Mouse (Mus musculus) cerebellum, postnatal 14 days (tissue): ENCODE measurements around the gene Sergef.
A peak's percentile ranks its signal among the peaks of the same experiment; 100 is the strongest.

Source experiments
- DNase-seq, 2 experiments: peaks; one replicate each; pipeline ENCODE4 v3.0.0; 2021; ENCODE audit warnings: mixed read lengths in 2 of 2

Gene Sergef

DNA sequence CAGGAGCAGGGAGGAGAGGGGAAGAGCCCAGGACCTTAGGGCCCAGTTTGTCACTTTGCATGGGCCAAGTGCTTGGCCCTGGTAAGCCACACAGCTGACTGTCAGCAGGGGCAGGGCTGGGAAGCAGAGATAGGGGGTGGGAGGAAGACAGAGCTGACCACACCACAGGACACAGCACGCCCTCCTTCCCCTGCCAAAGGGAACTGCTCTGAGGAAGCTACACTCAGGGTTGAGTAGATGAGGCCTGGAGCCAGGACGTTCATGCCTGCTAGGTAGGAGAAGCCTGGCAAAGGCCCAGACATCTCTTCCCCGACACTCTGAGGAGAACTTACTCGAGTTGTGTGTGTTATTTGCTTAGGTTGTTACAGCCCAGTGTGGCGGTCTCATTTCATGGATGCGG, 193.7 kb downstream of the Sergef start:
- DNase-seq, result peak; percentile 86 to 88

- no peak for DNase-seq
Measured at GRCm38 (mm10) chr7:46443163-46443562, 196.4 kb downstream of the Sergef start.

GRCm38 (mm10) chr7:46438537-46439141, 201.0 kb downstream of the Sergef start:
- no peak for DNase-seq

DNA sequence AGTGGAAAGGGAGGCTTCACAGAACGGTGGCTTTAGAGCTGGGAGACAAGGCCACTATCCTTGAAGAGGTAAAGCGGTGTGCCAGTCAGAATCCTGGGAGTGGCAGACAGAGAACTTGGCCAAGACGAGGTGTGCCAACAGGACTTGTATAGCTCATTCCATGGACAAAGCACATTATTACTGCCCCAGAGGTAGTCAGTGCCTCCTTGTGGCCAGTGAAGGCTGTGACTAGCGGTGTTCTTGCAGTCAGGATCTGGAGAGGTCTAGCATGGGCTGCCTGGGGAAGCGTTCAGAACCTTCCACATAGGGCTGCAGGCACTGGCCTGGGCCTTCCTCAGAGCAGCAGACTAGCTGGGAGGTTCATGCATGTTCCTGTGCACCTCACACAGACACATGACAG, 203.8 kb downstream of the Sergef start:
- no peak for DNase-seq

- no peak for DNase-seq
Measured at GRCm38 (mm10) chr7:46433874-46434273, 205.7 kb downstream of the Sergef start.

- no peak for DNase-seq
Measured at GRCm38 (mm10) chr7:46425012-46425411, 214.6 kb downstream of the Sergef start.

DNA sequence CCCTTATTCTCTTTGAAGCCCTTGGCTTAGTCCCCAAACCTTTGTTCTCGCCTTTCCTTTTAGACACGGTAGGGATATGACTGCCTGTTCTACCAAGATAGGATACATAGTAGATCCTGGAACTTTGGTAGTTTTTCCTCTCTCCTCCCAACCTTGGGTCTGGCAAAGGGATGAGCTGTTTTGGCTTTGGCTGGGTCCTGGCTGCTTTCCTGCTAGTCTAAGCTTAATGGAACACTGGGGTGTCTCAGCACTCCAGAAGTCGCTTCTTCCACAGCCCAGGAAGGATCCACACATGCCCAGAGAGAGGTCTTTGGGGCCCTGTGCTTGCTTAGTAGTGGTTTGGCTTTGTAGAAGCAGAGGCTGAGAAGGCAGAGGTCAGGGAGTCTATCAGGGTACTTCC, 215.7 kb downstream of the Sergef start:
- peak; percentile 55 to 64 for DNase-seq

DNA sequence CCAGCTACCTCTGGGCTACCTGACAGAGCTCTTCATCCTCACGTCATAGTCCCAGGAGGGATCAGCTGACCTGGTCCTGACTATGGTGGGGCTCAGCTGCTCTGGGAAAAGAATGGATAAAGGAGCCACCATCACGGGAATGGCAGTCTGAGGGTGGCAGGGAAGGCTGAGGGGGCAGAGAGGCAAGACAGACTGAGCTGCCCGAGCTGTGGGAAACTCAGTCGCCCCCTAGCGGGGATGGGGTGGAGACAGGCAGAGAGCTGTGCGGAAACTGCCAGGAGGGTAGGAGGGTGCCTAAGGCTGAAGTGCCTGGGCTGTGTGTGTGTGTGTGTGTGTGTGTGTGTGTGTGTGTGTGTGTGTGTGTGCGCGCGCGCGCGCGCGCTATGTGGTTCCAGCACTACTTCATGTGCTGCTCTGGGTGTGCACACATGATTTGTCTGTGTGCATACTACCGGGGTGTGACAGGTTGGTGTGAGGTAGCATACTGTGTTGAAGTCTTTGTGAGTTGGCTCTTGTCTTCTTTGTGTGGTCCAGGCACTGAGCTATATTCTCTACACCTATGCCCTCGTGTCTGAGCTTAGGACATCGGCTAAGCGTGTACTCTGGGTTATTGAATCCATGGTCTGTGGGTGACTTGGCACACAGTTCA, 216.7 kb downstream of the Sergef start:
- peak; percentile 85 to 86 for DNase-seq

DNA sequence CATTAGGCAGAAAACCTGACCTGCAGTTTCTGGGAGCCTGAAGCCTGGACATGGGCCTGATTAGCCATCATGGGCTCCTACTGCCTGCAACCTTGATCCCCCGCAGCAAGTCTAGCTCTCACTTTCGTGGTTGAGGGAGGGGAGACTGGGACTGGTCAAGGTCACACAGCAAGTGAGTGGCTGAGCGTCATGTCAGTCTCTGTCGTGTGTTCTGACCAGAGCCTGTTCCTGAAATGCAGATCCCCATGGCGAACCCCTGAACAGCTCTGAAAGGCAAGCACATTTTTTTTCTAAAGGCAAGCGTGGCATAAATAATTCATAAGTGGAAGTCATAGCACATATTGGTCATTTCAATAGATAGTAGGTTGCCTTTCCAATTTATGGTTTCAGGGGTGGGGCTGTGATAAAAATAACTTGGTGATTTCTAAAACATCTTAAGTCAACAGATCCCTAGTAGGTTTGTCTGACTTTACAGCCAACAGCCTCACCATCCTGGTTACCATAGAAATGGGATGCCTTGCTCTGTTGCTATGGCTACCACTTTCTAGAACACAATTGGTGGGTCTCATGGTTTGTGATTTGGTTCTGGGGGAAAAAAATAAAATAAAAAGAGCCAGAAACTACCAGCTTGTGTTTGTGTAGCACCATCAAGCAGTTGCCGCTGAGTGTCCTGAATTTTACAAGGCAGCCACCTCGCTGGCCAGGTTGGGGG, 217.4 kb downstream of the Sergef start:
- no peak for DNase-seq

DNA sequence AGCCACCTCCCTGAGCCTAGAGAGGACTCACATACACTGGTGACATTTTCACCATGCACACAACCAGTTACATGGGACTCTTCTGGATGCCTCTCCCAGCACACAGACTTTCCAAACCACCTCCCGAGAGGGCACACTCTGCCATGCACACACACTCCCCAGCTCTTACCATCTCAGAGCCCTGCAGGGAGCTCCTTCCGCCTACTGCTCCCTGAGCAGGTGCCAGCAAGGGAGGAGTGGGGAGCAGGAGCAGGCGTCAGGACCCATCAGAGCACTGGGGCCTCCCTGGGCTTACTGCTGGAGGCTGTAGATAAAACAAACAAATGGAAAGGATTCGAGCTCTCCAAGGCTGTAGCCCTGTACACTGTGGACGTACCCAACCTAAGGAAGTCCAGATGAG, 218.1 kb downstream of the Sergef start:
- DNase-seq, result no peak

DNA sequence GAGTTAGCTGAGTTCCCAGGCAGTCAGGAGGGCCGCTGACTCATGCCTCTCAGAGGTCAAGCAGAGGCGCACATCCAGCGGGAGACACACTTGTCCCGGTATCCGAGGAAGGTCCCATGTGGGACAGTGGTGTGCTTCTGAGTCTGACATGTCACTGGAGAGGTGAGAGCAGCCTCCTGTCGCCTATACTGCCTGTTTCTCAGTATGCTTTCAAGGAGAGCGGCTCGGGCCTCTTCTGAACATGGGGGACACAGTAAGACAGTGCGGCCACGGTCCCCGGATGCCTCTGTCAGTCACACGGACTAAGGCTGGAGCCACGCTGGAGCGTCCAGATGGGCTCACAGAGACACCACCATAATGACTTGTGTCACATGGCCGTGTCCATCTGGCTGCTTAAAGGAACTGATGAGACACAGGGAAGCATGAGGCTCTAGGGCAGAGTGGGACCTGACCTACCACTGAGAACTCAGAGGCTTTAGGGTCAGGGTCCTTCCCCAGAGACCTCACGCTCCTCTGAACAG, 221.4 kb downstream of the Sergef start:
- DNase-seq, result peak; percentile 59 to 61

DNA sequence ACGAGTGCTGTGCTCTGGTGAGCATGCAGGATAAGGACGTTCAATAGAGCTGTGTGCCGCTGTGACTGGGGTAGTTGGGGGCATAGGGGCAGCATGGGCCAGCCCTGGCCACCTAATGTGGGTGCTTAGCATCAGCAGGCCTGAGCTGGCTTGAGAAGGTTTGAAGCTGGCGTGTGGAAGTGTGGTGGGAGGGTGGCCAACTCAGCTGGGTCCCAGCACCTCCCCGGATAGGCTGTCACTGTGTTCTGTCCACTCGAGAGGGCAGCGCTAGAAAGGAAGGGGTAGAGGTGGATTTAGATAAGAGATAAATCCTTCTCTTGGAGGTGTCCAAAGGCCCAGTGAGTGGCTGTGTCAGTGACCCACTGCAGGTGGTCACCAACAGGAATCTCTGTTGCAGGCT, 222.1 kb downstream of the Sergef start:
- DNase-seq, result peak in 1 of 2 experiments; percentile 56

- peak in 1 of 2 experiments; percentile 63 for DNase-seq
Measured at GRCm38 (mm10) chr7:46415818-46416425, 223.7 kb downstream of the Sergef start.

DNA sequence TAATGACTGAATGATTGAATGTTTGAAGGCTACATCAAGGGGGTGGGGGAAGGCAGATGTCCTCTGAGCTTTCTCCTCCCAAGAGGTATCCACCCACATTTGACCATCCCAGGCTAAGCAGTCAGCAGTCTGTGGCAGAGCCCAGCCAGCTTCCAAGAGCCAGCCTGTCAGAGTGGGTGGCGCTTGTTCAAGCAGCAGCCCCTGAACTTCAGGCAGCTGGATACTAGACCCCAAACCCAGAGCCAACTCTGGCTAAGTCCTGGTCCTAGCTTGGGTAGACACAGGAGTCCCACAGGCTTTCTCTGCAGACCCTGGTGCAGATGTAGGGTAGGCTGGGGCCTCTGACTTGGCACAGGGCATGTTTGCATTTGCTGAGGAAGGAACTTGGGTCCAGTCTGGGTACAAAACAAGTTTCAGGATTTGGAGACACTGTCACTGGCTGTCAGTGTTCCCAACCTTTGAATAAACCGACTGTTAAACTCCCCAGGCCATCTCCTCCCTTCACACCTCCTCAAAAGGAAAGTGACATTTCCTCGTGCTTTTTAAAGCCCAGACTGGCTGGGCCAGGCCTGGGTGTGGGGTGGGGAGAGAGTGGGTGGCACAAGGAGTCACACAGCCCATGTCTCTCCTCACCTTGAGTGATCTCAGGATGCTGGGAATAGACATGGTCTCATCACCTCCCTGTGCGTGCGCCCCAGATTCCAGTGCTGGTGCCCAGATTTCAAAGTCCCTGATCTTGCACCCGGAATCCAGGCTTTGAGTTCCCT, 225.5 kb downstream of the Sergef start:
- DNase-seq, result no peak

GRCm38 (mm10) chr7:46412823-46413222, 226.8 kb downstream of the Sergef start:
- no peak for DNase-seq

GRCm38 (mm10) chr7:46410727-46411126, 228.9 kb downstream of the Sergef start:
- no peak for DNase-seq

- DNase-seq, result no peak
Measured at GRCm38 (mm10) chr7:46409204-46409789, 230.3 kb downstream of the Sergef start.

DNA sequence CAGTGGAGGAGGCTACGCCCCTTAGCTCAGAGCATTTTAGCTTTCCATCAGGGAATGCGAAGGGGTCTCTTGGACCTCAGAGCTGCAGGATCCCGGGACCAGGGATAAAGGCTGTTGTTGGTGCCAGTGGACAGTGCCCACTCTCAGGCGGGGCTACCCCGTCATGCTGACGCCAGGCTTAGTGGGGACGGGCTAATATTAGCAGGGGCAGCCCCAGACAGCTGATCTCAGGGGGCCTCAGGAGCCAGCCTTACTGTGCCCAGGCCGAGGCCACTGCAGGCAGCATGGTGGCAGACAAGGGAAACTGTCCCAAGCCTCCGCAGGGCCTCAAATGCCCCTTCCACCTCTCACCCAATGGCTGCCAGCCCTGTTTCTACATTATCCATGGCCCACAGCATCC, 231.0 kb downstream of the Sergef start:
- DNase-seq, result peak in 1 of 2 experiments; percentile 46

DNA sequence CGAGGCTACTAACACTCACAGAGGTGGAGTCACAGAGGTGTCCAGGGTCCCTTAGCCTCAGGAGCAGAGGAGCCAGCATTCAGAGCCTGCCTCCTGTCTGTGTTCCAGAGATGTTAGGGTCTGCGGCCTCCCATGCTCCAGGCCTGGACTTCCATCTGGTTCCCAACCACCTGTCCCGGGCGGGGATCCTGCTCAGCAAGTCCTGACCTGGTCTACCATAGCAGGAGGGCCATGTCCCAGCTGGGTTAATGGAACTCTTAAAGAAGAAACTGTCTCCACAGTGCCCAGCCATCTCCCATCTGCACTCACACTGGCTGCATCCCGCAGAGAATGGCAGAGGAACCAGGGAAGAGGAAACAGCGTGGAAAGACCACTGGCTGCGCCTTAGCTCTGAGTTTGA, 234.9 kb downstream of the Sergef start:
- DNase-seq, result no peak

DNA sequence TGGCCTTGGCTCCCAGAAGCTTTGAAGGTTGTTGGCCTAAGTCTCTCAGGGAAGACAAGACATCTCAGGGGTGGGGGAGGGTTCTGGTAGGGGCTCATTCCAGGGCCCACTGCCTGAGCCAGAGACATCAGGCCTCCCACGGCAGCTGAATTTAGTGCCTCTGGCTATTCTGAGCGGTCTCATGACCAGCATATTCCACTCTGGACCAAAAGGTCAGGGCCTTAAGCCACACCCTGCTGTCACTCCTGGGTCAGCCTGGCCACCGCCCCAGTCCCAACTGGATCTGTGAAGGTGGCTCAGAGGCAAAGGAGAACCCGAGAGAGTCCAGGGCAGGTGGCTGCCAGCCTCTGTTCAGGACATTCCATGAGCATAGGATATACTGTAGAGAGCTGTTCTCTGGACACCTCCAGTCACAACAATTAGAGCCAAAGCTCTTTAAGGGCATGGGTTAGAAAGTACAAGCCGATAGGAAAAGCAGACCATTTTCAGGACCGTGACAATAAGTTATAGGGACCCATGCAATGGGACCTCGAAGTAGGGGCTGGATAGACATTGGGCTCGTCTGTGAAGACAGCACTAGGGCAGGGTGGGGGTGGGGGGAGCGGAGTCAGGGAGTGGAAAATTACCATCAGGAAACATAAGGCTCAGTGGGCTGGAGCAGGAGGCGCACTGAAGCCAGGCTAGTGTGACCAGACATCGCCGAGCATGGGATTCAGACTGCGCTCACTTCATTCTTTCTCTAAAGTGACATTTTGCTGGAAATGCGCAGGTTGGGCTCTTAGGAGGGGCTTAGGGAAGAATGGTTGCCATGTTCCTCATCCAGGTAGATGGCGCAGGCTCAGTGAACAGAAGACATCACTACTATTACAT, 235.8 kb downstream of the Sergef start:
- no peak for DNase-seq
